Mouse (Mus musculus) urinary bladder, postnatal 14 days (tissue): ENCODE measurements around the gene Atp8b3.

ENCODE experiments used
- DNase-seq: peaks from one replicate; pipeline ENCODE4 v3.0.0; 2021; ENCODE audit warnings: low spot score

Atp8b3 gene

DNA sequence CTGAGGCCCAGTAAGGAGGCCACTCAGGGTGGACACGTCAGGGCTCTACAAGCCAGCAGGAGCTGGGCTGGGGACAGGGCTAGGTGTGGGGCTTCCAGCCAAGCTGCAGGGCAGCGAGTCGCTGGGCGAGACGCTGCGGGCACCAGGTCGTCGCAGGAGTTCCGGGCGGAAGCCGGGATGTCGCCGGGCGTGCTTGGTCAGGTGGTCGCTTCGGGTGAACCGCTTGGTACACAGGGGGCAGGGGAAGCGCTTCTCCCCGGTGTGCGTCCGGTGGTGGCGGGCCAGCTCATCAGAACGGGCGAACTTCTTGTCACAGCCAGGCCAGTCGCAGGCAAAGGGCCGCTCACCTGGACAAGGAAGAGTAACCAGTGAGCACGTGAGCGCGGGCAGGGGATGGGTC is 30.0 kb upstream of the Atp8b3 start:
- DNase-seq, result no peak

GRCm38 (mm10) chr10:80566375-80567092 is 27.6 kb upstream of the Atp8b3 start:
- peak; percentile 88 for DNase-seq

- DNase-seq, result peak; percentile 94
Measured at GRCm38 (mm10) chr10:80561116-80561944, 22.4 kb upstream of the Atp8b3 start, which contains the start of gene Rexo1. Rexo1 (minus strand) TSS chr10:80561560.

- DNase-seq, result no peak
Measured at GRCm38 (mm10) chr10:80560621-80561020, 21.7 kb upstream of the Atp8b3 start.

- DNase-seq, result no peak
Measured at GRCm38 (mm10) chr10:80559431-80559830, 20.5 kb upstream of the Atp8b3 start.

GRCm38 (mm10) chr10:80557346-80557965 is 18.5 kb upstream of the Atp8b3 start:
- peak; percentile 75 for DNase-seq

DNA sequence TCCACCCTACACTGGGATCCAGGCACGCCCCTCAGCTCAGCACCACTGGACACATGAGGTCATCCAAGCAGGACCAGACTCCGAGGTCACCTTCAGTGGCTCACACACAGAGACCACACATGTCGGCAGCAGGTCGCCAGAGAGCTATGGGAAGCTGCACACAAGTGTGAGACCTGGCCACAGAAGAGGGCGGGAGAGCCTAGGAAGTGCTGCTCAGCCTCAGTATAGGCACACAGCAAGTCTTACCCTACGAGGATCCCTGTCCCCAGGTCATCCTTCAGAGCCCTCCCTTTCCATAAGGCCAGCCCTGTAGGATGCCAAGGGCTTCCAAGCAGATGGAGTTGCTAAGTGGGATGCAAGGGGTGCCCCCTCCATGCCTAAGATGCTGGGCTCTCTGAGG is 15.1 kb upstream of the Atp8b3 start:
- DNase-seq, result no peak

DNA sequence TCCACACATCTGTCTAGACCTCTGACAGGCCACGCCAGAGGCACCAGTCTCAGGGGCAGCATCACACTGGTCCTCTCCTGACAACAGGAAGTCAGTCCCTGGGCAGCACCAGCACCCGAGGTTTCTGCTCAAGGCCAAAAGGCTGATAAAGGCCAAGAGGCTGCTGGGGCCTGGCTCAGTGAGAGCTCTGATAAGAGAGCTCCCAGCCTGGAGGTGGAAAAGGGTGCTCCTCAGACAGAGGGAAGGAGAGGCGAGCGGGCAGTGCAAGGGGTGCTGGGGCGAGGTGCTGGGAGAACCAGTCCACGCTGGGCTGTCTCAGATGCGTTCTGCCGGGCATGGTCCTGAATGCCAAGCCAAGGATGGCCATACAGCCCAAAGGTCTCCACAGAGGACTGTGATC is 14.7 kb upstream of the Atp8b3 start:
- DNase-seq, result no peak

GRCm38 (mm10) chr10:80552364-80552763 is 13.4 kb upstream of the Atp8b3 start:
- no peak for DNase-seq

DNA sequence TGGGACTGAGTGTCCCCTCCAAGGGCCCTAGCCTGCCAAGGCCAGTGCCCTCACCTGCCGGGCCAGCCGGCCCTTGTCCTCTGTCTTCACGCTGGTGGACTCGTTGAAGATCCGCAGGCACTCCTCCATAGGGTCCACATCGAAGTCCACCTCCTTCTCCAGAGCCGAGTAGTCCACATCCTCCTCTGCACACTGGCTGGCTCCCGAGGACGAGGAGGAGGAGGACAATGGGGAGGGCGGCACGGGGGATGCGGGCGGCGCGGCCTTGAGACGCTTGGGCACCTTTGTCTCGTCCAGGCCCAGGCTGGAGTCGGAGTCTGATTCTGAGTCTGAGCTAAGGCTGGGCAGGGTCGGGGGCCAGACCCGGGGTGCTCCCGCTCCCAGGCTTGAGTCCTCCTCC is 10.4 kb upstream of the Atp8b3 start:
- no peak for DNase-seq

GRCm38 (mm10) chr10:80548428-80549006 is 9.6 kb upstream of the Atp8b3 start:
- DNase-seq, result peak; percentile 59

- no peak for DNase-seq
Measured at GRCm38 (mm10) chr10:80547539-80547938, 8.6 kb upstream of the Atp8b3 start.

- no peak for DNase-seq
Measured at GRCm38 (mm10) chr10:80546945-80547344, 8.0 kb upstream of the Atp8b3 start.

- no peak for DNase-seq
Measured at GRCm38 (mm10) chr10:80545590-80545989, 6.7 kb upstream of the Atp8b3 start.

DNA sequence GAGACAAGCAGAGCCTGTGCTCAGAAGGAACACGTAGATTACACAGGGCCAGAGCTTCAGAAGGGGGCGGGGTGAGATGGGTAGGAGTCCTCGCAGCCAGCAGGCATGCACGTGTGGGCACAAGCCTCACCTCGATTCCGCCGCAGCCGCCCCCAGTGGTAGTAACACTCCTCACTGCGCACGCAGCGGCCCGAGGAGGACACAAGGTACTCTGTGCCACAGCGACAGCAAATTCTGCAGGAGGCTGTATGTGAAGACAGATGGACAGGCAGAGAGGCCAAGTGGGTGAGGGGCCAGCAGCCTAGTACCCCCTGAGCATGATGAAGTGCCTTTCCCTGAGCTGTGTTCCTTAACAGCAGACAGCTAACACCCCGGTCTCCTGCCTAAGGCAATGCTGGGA is 4.9 kb upstream of the Atp8b3 start:
- no peak for DNase-seq

- no peak for DNase-seq
Measured at GRCm38 (mm10) chr10:80539493-80539892, 569 bp upstream of the Atp8b3 start.

DNA sequence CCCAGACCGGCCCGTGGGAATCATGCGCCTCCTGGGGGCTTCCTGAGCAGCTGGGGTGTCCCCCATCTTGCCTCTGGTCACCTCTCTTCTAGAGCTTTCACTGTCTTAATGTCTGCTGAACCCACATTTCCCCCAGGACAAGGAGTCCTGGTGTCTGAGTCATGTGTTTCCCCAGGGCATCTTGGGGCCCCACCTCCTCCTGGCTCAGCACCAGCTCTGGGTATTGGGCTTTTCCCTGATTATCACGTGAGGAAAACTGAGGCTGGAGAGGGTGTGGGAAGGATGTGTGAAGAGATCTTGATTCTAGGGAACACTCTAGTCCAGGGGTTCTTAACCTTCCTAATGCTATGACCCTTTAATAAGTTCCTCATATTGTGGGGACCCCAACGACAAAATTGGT is 744 bp downstream of the Atp8b3 start:
- no peak for DNase-seq

GRCm38 (mm10) chr10:80535711-80536110 is 3.2 kb downstream of the Atp8b3 start:
- DNase-seq, result no peak

- no peak for DNase-seq
Measured at GRCm38 (mm10) chr10:80535071-80535470, 3.9 kb downstream of the Atp8b3 start.

- no peak for DNase-seq
Measured at GRCm38 (mm10) chr10:80533704-80534103, 5.2 kb downstream of the Atp8b3 start.

DNA sequence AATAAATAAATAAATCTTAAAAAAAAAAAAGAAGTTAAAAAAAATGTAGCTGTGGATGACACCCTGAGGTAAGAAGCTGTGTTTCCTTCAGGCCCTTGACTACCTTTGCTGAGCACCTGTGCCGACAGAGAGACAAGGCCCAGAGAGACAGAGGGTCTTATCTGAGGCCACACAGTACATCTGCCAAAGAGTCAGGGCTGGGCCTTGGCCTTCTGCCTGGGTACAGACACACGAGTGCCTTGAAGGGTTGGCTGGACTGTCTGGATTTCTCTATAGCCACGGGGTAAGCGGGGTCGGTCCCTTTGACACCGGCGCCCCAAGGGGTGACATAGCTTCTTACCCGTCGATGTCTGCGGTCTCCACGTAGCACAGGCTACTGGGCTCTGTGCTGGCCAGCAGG is 6.1 kb downstream of the Atp8b3 start:
- DNase-seq, result no peak

- no peak for DNase-seq
Measured at GRCm38 (mm10) chr10:80526172-80526571, 12.8 kb downstream of the Atp8b3 start.

DNA sequence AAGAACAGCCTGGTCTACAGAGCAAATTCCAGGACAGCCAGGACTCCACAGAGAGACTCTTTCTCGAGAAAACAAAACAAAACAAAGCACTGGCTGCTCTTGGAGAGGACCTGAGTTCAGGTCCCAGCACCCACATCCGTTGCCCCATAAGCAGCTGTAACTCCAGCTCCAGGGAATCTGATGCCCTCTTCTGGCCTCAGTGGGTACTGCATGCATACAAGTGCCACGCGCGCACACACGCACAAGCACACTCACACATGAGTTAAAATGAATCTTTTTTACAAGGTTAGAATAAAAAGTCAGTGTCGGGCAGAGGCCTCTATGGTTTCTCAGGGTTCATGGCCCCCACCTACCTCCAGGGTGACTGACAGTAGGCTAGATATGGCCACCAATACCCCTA is 15.6 kb downstream of the Atp8b3 start:
- no peak for DNase-seq
